Mouse (Mus musculus): Measurements from ENCODE around the gene Psma5. TPM values are rescaled to one million over a fixed set of nuclear protein-coding genes. Genes with fewer than 3 reads are reported as not detected.
A peak's percentile ranks its signal among the peaks of the same experiment; 100 is the strongest.
"Not testable (repeated sequence)": the region's sequence is repeated elsewhere in the genome, so short reads cannot be mapped to it uniquely, and the experiment has no call there.

Gene Psma5
- 10 to 100 TPM; 79.4 to 84.3 TPM for total RNA-seq (2021)
- long read RNA-seq, experiment 1, transcript Psma5-201 (9 exons, 1,239 nt): major isoform, 66 of 67 reads
- long read RNA-seq, experiment 1, partial matches to known transcripts: 0 of 67 reads
- long read RNA-seq, experiment 1, other reads (novel, unspliced or antisense): 1 of 67 reads
- long read RNA-seq, experiment 2, transcript Psma5-201 (9 exons, 1,239 nt): major isoform, 140 of 148 reads
- long read RNA-seq, experiment 2, partial matches to known transcripts: 4 of 148 reads
- long read RNA-seq, experiment 2, other reads (novel, unspliced or antisense): 4 of 148 reads

- DNase-seq (ENCODE audit: low spot score in 2 of 2): peak; percentile 81 to 84
Measured at GRCm38 (mm10) chr3:108256719-108257637, at the start of gene Psma5. Gene Psma5, plus strand, starts transcription at chr3:108256926.

- DNase-seq (ENCODE audit: low spot score in 2 of 2): no peak
Measured at GRCm38 (mm10) chr3:108209001-108209400, 47.7 kb upstream of the Psma5 start.

GRCm38 (mm10) chr3:108209536-108209935 lies 47.2 kb upstream of the Psma5 start:
- DNase-seq (ENCODE audit: low spot score in 2 of 2): no peak

GRCm38 (mm10) chr3:108209946-108210770 lies 46.6 kb upstream of the Psma5 start:
- DNase-seq (ENCODE audit: low spot score in 2 of 2): peak; percentile 86 to 89

- no peak for DNase-seq (ENCODE audit: low spot score in 2 of 2)
Measured at GRCm38 (mm10) chr3:108210771-108211139, 46.0 kb upstream of the Psma5 start, which contains the start of gene Atxn7l2. Gene Atxn7l2, minus strand, starts transcription at chr3:108210934.

GRCm38 (mm10) chr3:108211845-108212244 lies 44.9 kb upstream of the Psma5 start:
- DNase-seq (ENCODE audit: low spot score in 2 of 2): no peak

- no peak for DNase-seq (ENCODE audit: low spot score in 2 of 2)
Measured at GRCm38 (mm10) chr3:108212406-108212805, 44.3 kb upstream of the Psma5 start.

GRCm38 (mm10) chr3:108214734-108215133 lies 42.0 kb upstream of the Psma5 start:
- no peak for DNase-seq (ENCODE audit: low spot score in 2 of 2)

- DNase-seq (ENCODE audit: low spot score in 2 of 2): no peak
Measured at GRCm38 (mm10) chr3:108220661-108221060, 36.1 kb upstream of the Psma5 start.

GRCm38 (mm10) chr3:108225711-108226557 lies 30.8 kb upstream of the Psma5 start:
- peak in 1 of 2 experiments; percentile 41 for DNase-seq (ENCODE audit: low spot score in 2 of 2)

GRCm38 (mm10) chr3:108226558-108227350 lies 30.0 kb upstream of the Psma5 start, which contains the start of gene Sypl2:
Gene Sypl2, minus strand, starts transcription at chr3:108226648.
- no peak for DNase-seq (ENCODE audit: low spot score in 2 of 2)

- DNase-seq (ENCODE audit: low spot score in 2 of 2): no peak
Measured at GRCm38 (mm10) chr3:108227521-108227920, 29.2 kb upstream of the Psma5 start.

- no peak for DNase-seq (ENCODE audit: low spot score in 2 of 2)
Measured at GRCm38 (mm10) chr3:108231646-108232045, 25.1 kb upstream of the Psma5 start.

- DNase-seq (ENCODE audit: low spot score in 2 of 2): not testable (repeated sequence)
Measured at GRCm38 (mm10) chr3:108237474-108238102, 19.1 kb upstream of the Psma5 start.

- no peak for DNase-seq (ENCODE audit: low spot score in 2 of 2)
Measured at GRCm38 (mm10) chr3:108241243-108241839, 15.4 kb upstream of the Psma5 start.

- no peak for DNase-seq (ENCODE audit: low spot score in 2 of 2)
Measured at GRCm38 (mm10) chr3:108246857-108247256, 9.9 kb upstream of the Psma5 start.

GRCm38 (mm10) chr3:108257831-108258500 lies 1.2 kb downstream of the Psma5 start:
- DNase-seq (ENCODE audit: low spot score in 2 of 2): no peak

GRCm38 (mm10) chr3:108259319-108259718 lies 2.6 kb downstream of the Psma5 start:
- no peak for DNase-seq (ENCODE audit: low spot score in 2 of 2)

All from adrenal gland, adult 18-20 months (tissue).